Mouse (Mus musculus) ovary, adult 18-20 months (tissue): ENCODE measurements at regions not wholly inside any gene's neighbourhood (a gene's known extent, or its start where the extent isn't known, plus 50 kb on each side); places are given as distances from the start of the nearest gene placed in this dataset.

Source experiments
- DNase-seq: peaks from one replicate; pipeline ENCODE4 v3.0.0; 2022; ENCODE audit warnings: low spot score, mixed read lengths

GRCm38 (mm10) chr11:85966207-85966606 lies 80.0 kb downstream of the Tbx4 start:
- DNase-seq, result no peak

GRCm38 (mm10) chr11:85970287-85970686 lies 84.1 kb downstream of the Tbx4 start:
- DNase-seq, result no peak

- peak; percentile 20 for DNase-seq
Measured at GRCm38 (mm10) chr11:85972385-85972784, 86.2 kb downstream of the Tbx4 start.

- no peak for DNase-seq
Measured at GRCm38 (mm10) chr11:85973736-85974135, 87.5 kb downstream of the Tbx4 start.

GRCm38 (mm10) chr11:85976693-85977434 lies 90.6 kb downstream of the Tbx4 start:
- no peak for DNase-seq

GRCm38 (mm10) chr11:85980388-85980787 lies 94.2 kb downstream of the Tbx4 start:
- DNase-seq, result no peak

GRCm38 (mm10) chr11:85981561-85981960 lies 95.3 kb downstream of the Tbx4 start:
- no peak for DNase-seq

GRCm38 (mm10) chr11:85986338-85986737 lies 100.1 kb downstream of the Tbx4 start:
- DNase-seq, result no peak

- no peak for DNase-seq
Measured at GRCm38 (mm10) chr11:85987181-85987580, 101.0 kb downstream of the Tbx4 start.

GRCm38 (mm10) chr11:85989536-85989935 lies 103.3 kb downstream of the Tbx4 start:
- no peak for DNase-seq

- no peak for DNase-seq
Measured at GRCm38 (mm10) chr11:85989940-85990493, 103.8 kb downstream of the Tbx4 start.

GRCm38 (mm10) chr11:85995318-85996095 lies 109.3 kb downstream of the Tbx4 start:
- DNase-seq, result no peak

GRCm38 (mm10) chr11:85996686-85997085 lies 110.5 kb downstream of the Tbx4 start:
- DNase-seq, result no peak

GRCm38 (mm10) chr11:86003341-86003740 lies 117.1 kb downstream of the Tbx4 start:
- no peak for DNase-seq

GRCm38 (mm10) chr11:86005284-86005683 lies 119.1 kb downstream of the Tbx4 start:
- no peak for DNase-seq

GRCm38 (mm10) chr11:86005899-86006445 lies 119.8 kb downstream of the Tbx4 start:
- no peak for DNase-seq

- DNase-seq, result no peak
Measured at GRCm38 (mm10) chr11:86006859-86007258, 120.6 kb downstream of the Tbx4 start.
